Mouse (Mus musculus) testis, adult 2 months (tissue): ENCODE results near the gene Id1.

Source experiments
- CTCF ChIP-seq: fragments of 200-500 bp; IDR thresholded peaks from 2 replicates; pipeline ENCODE4 v1.5.1; 2012; ENCODE audit warnings: low read depth, mild to moderate bottlenecking, inconsistent platforms, low read length, moderate library complexity; ENCODE audit not compliant: control insufficient read depth, insufficient read depth, insufficient replicate concordance
- POLR2A ChIP-seq: fragments of 200-500 bp; IDR thresholded peaks from 2 replicates; pipeline ENCODE4 v1.6.1; 2012; ENCODE audit warnings: low read depth, mild to moderate bottlenecking, inconsistent platforms, low read length, moderate library complexity; ENCODE audit not compliant: control insufficient read depth

DNA sequence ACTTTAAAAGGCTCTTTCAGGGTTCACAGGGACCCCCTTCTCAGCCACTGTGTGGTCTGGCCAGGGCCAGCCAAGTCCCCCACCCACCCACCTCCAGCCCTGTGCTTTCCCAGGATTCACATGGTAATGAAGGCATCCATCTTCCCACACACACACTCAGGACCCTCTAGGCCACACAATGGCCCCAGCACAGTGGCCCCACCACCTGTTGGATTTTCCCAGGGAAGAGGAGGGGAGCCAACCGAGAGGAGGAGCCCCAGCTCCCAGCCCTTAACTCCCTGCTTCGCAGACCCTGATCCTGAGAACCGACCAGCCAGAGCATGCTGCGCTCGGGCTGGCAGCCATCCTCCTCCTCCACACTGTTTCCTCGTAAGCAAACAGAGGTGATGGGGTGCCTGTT lies 18.0 kb upstream of the Id1 start:
- TF ChIP-seq CTCF, result no peak
- no peak for TF ChIP-seq POLR2A
